Mouse (Mus musculus) E14TG2a.4 (cell line): ENCODE data around the gene Selplg.

Experiments used
- CTCF ChIP-seq: conservative IDR thresholded peaks from 2 replicates; pipeline ENCODE4 v1.5.1; 2014; ENCODE audit warnings: low read length
- NANOG ChIP-seq: IDR thresholded peaks from 2 replicates; pipeline ENCODE4 v1.6.1; 2014; ENCODE audit warnings: borderline replicate concordance, low read length, mixed read lengths
- POU5F1 ChIP-seq: IDR thresholded peaks from 2 replicates; pipeline ENCODE4 v1.6.1; 2014; ENCODE audit warnings: low read length, borderline replicate concordance

DNA sequence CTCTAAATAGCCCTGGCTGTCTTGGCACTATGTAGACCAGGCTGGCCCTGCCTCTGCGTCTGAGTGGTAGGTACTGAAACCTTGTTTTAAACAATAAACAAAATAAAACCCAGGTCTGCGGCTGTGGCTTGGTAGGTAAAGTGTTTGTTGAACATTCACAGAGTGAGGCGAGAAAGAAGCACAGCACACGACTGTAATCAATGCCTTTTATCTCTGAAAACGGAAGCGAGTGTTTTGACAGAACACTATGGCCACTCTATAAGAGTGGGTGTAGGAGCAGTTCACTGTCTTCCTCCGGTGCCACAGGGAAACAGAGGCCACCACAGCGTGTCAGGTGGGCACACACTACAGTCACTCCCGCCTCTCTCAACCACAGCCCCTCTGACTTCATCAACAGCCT, 9.8 kb upstream of the Selplg start:
- TF ChIP-seq CTCF = no peak
- no peak for TF ChIP-seq POU5F1
- TF ChIP-seq NANOG = no peak
